Mouse (Mus musculus): ENCODE measurements around the gene Zc3h7a.

- TF ChIP-seq EP300 (IDR thresholded peaks at IDR 0.05; ENCODE audit: low read depth) = no peak
- peak; percentile 71 for TF ChIP-seq CTCF (IDR thresholded peaks at IDR 0.05; ENCODE audit: low read depth)
Measured at GRCm38 (mm10) chr16:11176208-11176883, at the start of gene Zc3h7a.
